Mouse (Mus musculus) spleen, adult 2 months (tissue): ENCODE results near the gene Etfbkmt. TPM values are rescaled to one million over a fixed set of nuclear protein-coding genes. Genes with fewer than 3 reads are reported as not detected.
"Not testable (repeated sequence)": the region's sequence is repeated elsewhere in the genome, so short reads cannot be mapped to it uniquely, and the experiment has no call there.

Source experiments
- DNase-seq, 2 experiments: peaks; one replicate each; pipeline versions ENCODE4 v3.0.0 to v3.0.0-alpha.2; 2012 to 2021; ENCODE audit warnings: low spot score in 2 of 2, low read depth in 1 of 2
- H3K27ac ChIP-seq: fragments of 200-500 bp; 2 replicates; pipeline ENCODE4 v1.5.1; 2012; ENCODE audit warnings: low read length, inconsistent platforms; ENCODE audit not compliant: insufficient read depth
- H3K27me3 ChIP-seq: fragments of 200-500 bp; 2 replicates; pipeline ENCODE4 v1.6.1; 2012; ENCODE audit warnings: mild to moderate bottlenecking, moderate library complexity, low read length, inconsistent platforms; ENCODE audit not compliant: control insufficient read depth, insufficient read depth
- H3K36me3 ChIP-seq: fragments of 200-500 bp; 2 replicates; pipeline ENCODE4 v1.6.1; 2012; ENCODE audit warnings: mild to moderate bottlenecking, low read length, inconsistent platforms; ENCODE audit not compliant: control insufficient read depth, insufficient read depth
- H3K4me1 ChIP-seq: fragments of 200-500 bp; 2 replicates; pipeline ENCODE4 v1.6.1; 2011; ENCODE audit warnings: inconsistent platforms; ENCODE audit not compliant: control insufficient read depth, insufficient read depth, insufficient read length
- H3K4me3 ChIP-seq: fragments of 200-500 bp; 2 replicates; pipeline ENCODE4 v1.5.1; 2011; ENCODE audit warnings: mild to moderate bottlenecking, inconsistent platforms; ENCODE audit not compliant: insufficient read depth, insufficient read length; ENCODE audit errors: extremely low read depth
- CTCF ChIP-seq: fragments of 200-500 bp; IDR thresholded peaks from 2 replicates; pipeline ENCODE4 v1.5.1; 2011; ENCODE audit warnings: mild to moderate bottlenecking, inconsistent platforms; ENCODE audit not compliant: insufficient read depth, insufficient read length, insufficient replicate concordance; ENCODE audit errors: extremely low read depth
- POLR2A ChIP-seq: fragments of 200-500 bp; IDR thresholded peaks from 2 replicates; pipeline ENCODE4 v1.6.1; 2011; ENCODE audit warnings: low read depth, low read length, inconsistent platforms
- WGBS: fragments of 180-500 bp; shearing (Covaris S2); methylation state at CpG from one replicate; pipeline ENCODE4 v1.1.7; 2018; 5-methylcytosine and 5-hydroxymethylcytosine counted together
- polyA plus RNA-seq: library from polyadenylated mRNA; depleted of rRNA; stranded (reverse); fragments of >200 nt; gene quantifications from 2 replicates; pipeline ENCODE4 v1.2.3, GENCODE M21; 2012

Etfbkmt gene
- polyA plus RNA-seq, 1 experiment, result 4.5 TPM

- no peak overlapping the region for H3K27ac ChIP-seq
- DNase-seq, result no peak
- H3K4me3 ChIP-seq, result no peak overlapping the region
- H3K36me3 ChIP-seq, result peaks cover under 1% of the 10 kb centered on the region; the same call in 1 of the 2 replicates
- H3K27me3 ChIP-seq, result no peaks in the 10 kb centered on the region
- TF ChIP-seq POLR2A (no peak), CTCF (no peak)
- WGBS, result 67% methylated on average over 1 of the region's 1 CpGs
- peaks cover 4% of the 10 kb centered on the region for H3K4me1 ChIP-seq
Observed at GRCm38 (mm10) chr6:149187371-149187770, 47.7 kb downstream of the Etfbkmt start.

DNA sequence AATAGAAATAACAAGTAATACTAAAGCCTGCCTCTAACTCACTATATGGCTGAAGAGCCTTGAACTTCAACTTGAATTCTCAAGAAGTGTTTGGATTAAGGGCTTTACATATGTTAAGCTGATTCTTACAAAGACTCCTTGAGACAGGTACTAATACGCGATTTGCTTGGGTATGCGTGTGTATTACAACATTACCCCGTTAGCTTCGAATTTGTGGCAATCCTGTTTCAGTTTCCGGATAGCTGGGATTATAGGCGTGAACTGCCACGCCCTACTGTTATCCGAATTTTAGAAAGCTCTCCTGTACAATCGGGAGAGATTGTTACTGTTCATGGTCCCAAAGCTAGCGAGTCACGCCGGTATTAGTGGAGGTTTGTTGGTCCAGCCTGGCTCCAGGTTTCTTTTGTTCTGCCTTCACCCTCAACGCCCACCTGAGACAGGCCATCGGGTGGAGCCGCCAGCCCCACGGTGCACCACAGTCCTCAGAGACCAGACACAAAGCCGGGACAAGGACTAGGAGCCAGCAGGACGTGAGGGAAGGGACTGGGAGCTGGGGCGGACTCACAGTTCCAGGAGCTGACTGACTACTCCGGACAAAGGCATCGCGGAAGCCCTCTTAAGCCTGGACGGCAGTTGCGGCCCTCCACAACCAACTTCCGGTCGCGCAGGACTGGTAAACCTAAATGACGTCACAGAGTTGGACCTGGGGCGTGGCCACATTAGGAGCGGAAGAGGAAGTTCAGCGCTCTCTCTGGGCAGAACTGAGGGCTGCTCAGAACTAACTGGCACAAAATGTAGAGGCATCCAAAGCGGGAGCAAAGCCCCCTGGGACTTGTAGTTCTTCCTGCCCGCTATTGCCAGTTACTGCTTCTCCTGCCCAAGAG lies 48.6 kb downstream of the Etfbkmt start, which contains the start of gene Amn1:
Gene Amn1 (minus strand): TSS at position 672 of the 884 bp plus-strand sequence.
- Histone ChIP-seq H3K4me3 (peak within 1 kb of the TSS; percentile 92), H3K4me1 (peaks cover 4% of the 10 kb centered on the region), H3K36me3 (no peaks in the 10 kb centered on the region; the same call in 1 of the 2 replicates), H3K27ac (peak within 1 kb of the TSS; percentile 94), H3K27me3 (no peaks in the 10 kb centered on the region)
- DNase-seq, result peak; percentile 95 to 97
- under 1% methylated on average over 34 of the region's 34 CpGs for WGBS
- TF ChIP-seq CTCF (no peak), POLR2A (peak; percentile 92)

GRCm38 (mm10) chr6:149188925-149189257 lies 49.2 kb downstream of the Etfbkmt start:
- Histone ChIP-seq H3K27ac (peak overlapping the region; percentile 49), H3K4me1 (peaks cover 8% of the 10 kb centered on the region)
- WGBS, result 32% methylated on average over 8 of the region's 8 CpGs

DNA sequence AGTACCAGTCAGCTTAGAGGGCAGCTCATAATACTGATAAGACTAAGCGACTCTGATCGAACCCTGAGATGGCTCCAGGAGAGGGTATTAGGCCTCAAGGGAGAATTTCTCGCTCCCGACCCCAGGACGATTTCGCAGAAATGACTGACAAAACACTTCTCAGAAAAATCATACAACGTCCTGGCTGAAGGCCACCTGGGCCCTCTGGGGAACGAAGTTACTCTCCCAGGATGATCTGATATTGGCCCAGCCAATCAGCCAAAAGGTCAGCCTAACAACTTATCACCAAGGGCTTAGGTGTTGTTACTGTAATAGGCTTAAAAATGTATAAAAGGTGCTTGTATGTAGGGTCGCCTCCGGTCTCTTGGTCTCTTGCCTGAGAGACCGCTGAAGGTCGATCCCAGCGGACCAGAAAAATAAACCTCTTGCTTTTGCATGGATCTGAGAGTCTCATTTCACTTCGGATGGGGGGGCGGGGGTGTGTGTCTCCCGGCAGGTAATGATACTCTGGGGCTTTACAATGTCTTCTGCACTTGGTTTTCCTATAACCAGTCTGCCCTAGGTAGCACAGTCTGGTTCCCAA lies 49.8 kb downstream of the Etfbkmt start:
- no peak overlapping the region for H3K4me3 ChIP-seq
- H3K4me1 ChIP-seq, result peaks cover 8% of the 10 kb centered on the region

More at GRCm38 (mm10) chr6:149188925-149189257, 49.2 kb downstream of the Etfbkmt start:
- Histone ChIP-seq H3K27me3 (no peaks in the 10 kb centered on the region), H3K4me3 (peak overlapping the region; percentile 59), H3K36me3 (no peaks in the 10 kb centered on the region; the same call in 1 of the 2 replicates)
- TF ChIP-seq POLR2A, result no peak
- TF ChIP-seq CTCF, result no peak
- DNase-seq, result no peak

DNA sequence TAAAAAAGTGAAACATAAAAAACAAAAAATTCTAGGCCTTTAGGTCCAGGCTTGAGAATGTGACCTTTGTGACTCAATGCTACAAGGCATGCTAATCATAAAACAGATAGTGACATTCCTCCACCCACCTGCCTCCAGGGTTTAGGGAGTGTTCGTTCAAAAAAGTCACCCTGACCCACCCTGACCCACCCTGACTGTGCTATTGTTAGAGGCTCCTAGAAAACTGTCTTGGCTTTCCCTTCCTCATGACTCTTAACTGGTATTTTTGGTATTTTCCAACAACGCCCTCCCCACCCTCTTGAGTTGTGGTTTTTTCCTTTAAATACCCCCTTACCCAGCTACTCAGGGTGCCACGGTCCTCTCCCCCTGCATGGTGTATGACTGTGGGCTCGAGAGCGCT lies 52.3 kb downstream of the Etfbkmt start:
- 90% methylated on average over 5 of the region's 5 CpGs for WGBS
- not testable (repeated sequence) for DNase-seq, H3K4me1 ChIP-seq, H3K27ac ChIP-seq, H3K36me3 ChIP-seq, H3K4me3 ChIP-seq, H3K27me3 ChIP-seq

More for the DNA sequence above, 49.8 kb downstream of the Etfbkmt start:
- Histone ChIP-seq H3K27ac (no peak overlapping the region), H3K36me3 (no peaks in the 10 kb centered on the region; the same call in 1 of the 2 replicates), H3K27me3 (no peaks in the 10 kb centered on the region)
- DNase-seq, result no peak
- TF ChIP-seq CTCF (no peak), POLR2A (no peak)
- WGBS, result 86% methylated on average over 16 of the region's 16 CpGs

GRCm38 (mm10) chr6:149193276-149193905 lies 53.7 kb downstream of the Etfbkmt start:
- 31% methylated on average over 5 of the region's 5 CpGs for WGBS

More at GRCm38 (mm10) chr6:149193276-149193905, 53.7 kb downstream of the Etfbkmt start:
- TF ChIP-seq POLR2A (no peak), CTCF (no peak)
- peak in 1 of 2 experiments; percentile 64 for DNase-seq
- Histone ChIP-seq H3K4me1 (0 out of 2 replicates have a peak, but pooled peaks cover 4% of the 10 kb centered on the region), H3K27me3 (no peaks in the 10 kb centered on the region), H3K27ac (peak overlapping the region; percentile 55; the same call in 1 of the 2 replicates), H3K4me3 (no peak overlapping the region), H3K36me3 (no peaks in the 10 kb centered on the region)
